Mouse (Mus musculus) embryonic facial prominence, embryonic 11.5 days (tissue): ENCODE results near the gene Tmigd3. TPM values are rescaled to one million over a fixed set of nuclear protein-coding genes. Genes with fewer than 3 reads are reported as not detected.

Experiments used
- ATAC-seq: fragments of 200-750 bp; cut with Nextera tagmentation; replicated peaks from 2 replicates; pipeline ENCODE4 v1.8.0; 2017; ENCODE audit warnings: low read depth; ENCODE audit not compliant: insufficient number of reproducible peaks, low FRiP score, low TSS enrichment
- DNase-seq: peaks from one replicate; pipeline ENCODE4 v3.0.0-alpha.2; 2015; ENCODE audit warnings: low spot score
- H3K27ac ChIP-seq: fragments of 300-500 bp; sonication (generic); replicated peaks from 2 replicates; pipeline ENCODE4 v1.5.1; 2014; ENCODE audit warnings: mild to moderate bottlenecking, low read depth, low read length, control low read depth
- H3K27me3 ChIP-seq: fragments of 300-500 bp; sonication (generic); 2 replicates; pipeline ENCODE4 v1.6.1; 2014; ENCODE audit warnings: mild to moderate bottlenecking, low read length, moderate library complexity, mixed read lengths; ENCODE audit not compliant: control insufficient read depth, insufficient read depth
- H3K36me3 ChIP-seq: fragments of 300-500 bp; sonication (generic); replicated peaks from 2 replicates; pipeline ENCODE4 v1.6.1; 2014; ENCODE audit warnings: low read depth, mild to moderate bottlenecking, low read length, moderate library complexity, mixed read lengths; ENCODE audit not compliant: control insufficient read depth, insufficient read depth
- H3K4me1 ChIP-seq: fragments of 300-500 bp; sonication (generic); 2 replicates; pipeline ENCODE4 v1.6.1; 2014; ENCODE audit warnings: low read length, mixed read lengths; ENCODE audit not compliant: control insufficient read depth, insufficient read depth
- H3K4me2 ChIP-seq: fragments of 300-500 bp; sonication (generic); 2 replicates; pipeline ENCODE4 v1.6.1; 2014; ENCODE audit warnings: low read depth, mild to moderate bottlenecking, control low read depth, low read length, moderate library complexity
- H3K4me3 ChIP-seq: fragments of 300-500 bp; sonication (generic); 2 replicates; pipeline ENCODE4 v1.5.1; 2014; ENCODE audit warnings: low read depth, low read length, control low read depth
- H3K9ac ChIP-seq: fragments of 300-500 bp; sonication (generic); replicated peaks from 2 replicates; pipeline ENCODE4 v1.6.1; 2014; ENCODE audit warnings: mild to moderate bottlenecking, control low read depth, low read length
- H3K9me3 ChIP-seq: fragments of 300-500 bp; sonication (generic); replicated peaks from 2 replicates; pipeline ENCODE4 v1.6.1; 2016; ENCODE audit warnings: mild to moderate bottlenecking, low read length, inconsistent platforms, mixed read lengths; ENCODE audit not compliant: control insufficient read depth
- WGBS: fragments of 180-500 bp; shearing (Covaris S2); extraction: QIAGEN DNeasy Blood & Tissue Kit; methylation state at CpG from one replicate; pipeline ENCODE4 v1.1.7; 2014; 5-methylcytosine and 5-hydroxymethylcytosine counted together
- polyA plus RNA-seq: library from polyadenylated mRNA; unstranded; fragments of >200 nt; fragmentation: Nextera tagmentation; extraction: Ambion mirVana; gene quantifications from 2 replicates; pipeline ENCODE4 v1.2.1, GENCODE M21; 2014

Tmigd3 gene
- polyA plus RNA-seq, 1 experiment from 2014 or later, result not detected

DNA sequence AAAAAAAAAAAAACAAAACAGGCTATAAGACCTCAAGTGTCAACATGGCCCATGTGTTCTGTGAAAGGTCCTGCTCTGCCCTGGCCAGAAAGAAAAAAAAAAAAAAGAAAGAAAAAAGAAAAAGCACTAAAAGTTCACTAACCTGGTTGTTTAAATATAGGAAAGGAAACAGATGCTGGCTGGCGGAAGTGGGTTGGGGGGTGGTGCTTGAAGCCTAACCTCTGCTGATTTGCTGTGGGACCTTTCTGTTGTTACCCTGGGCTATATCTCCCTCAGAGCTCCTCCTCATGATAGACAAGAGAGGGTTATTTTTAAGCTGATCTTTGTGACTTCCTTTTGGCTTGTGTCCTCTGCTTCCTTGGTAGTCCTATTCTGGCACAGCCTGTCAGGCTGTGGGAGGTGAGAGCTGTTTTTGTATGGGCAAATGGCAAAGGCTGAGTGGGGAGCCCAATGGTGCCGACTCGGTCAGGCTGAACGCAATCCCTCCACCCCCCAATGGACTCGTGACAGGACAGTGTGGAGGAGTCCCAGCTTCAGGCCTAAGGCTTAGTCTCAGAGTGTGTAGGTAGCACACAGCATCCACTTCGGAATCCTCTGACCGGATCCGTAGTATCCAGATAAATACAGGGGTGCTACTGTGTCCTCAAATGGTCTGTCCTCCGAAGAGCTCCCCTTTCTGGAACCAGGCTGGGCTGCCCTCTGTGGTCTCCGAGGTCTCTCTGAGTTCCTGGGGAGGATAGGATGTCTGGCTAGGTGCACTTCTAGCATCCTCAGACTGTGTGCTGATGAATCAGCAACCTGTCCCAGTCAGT is 21.3 kb downstream of the Tmigd3 start:
- Histone ChIP-seq H3K27ac (no peak overlapping the region), H3K4me1 (peaks cover 3% of the 10 kb centered on the region; the same call in 1 of the 2 replicates), H3K9me3 (no peaks in the 10 kb centered on the region), H3K4me3 (no peak overlapping the region), H3K27me3 (no peaks in the 10 kb centered on the region), H3K36me3 (no peaks in the 10 kb centered on the region), H3K9ac (no peak overlapping the region), H3K4me2 (no peak overlapping the region)
- WGBS, result 81% methylated on average over 10 of the region's 10 CpGs
- DNase-seq (no peak), ATAC-seq (no peak)

DNA sequence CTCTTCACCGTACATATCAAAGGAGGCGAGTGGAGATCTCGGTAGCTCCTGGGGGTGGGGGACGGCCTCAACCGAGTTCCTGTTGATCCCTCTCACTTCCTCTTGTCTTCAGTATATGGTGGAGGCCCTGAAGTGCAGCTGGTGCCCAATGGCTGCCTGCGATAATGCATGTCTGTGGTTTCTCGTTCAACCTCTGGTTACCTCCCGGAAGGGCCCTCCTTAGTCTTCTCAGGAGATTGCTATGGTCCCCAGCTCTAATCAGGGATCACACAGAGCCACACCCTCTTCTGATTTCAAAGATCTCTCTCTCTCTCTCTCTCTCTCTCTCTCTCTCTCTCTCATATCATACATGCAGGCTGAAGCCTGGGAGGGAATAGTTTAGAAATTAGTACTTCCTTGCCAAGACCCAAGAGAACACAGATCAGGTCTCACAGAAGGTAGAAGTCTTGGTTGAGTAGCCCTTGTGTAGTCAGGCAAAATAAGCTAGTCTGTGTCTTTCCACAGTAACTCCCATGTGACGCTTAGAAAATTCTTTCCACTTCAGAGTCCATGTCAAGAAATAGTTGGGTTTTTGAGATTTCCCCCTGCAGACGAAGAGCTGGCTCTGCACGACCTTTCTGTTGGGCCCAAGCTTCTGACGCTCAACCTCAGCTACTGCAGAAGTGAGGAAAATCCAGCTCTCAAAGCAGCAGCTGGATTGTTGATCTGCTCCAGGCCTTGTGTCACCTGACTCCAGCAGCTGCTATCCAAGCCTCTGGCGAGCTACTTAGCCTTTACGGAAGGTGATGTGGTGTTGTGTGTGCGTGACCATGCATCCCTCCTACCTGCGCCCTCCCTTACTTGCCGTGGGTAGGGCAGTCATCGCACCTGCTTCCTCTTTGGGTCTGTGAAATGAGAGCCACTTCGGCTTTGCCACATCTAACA is 22.1 kb downstream of the Tmigd3 start:
- H3K9ac ChIP-seq, result no peak overlapping the region
- 79% methylated on average over 19 of the region's 19 CpGs for WGBS
- H3K9me3 ChIP-seq, result no peaks in the 10 kb centered on the region
- no peak overlapping the region for H3K4me2 ChIP-seq
- H3K4me3 ChIP-seq, result no peak overlapping the region
- ATAC-seq, result no peak
- no peak overlapping the region for H3K27ac ChIP-seq
- no peaks in the 10 kb centered on the region for H3K27me3 ChIP-seq
- H3K36me3 ChIP-seq, result no peaks in the 10 kb centered on the region
- peaks cover 3% of the 10 kb centered on the region; the same call in 1 of the 2 replicates for H3K4me1 ChIP-seq
- DNase-seq, result no peak

DNA sequence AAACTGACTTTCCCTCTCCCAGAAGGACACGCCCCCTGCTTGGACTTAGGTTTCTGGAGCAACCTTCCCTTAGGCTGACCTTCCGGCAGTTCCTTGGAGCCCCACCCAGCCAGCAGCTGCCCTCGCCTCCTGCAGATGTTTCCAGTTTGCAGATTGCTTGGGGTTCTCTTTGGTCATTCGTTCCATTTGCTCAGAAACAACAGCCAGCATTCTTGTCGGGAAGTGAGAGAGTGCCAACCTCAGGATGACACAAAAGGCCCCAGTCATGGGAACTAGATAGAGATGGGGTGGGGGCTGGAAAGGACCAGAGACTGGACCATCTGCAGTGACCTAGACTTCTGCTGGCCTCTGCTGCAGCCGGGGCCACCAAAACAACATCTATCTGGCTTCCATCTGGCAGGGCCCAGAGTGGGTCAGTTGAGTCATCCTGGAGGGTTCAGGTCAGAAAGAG is 23.3 kb downstream of the Tmigd3 start:
- H3K36me3 ChIP-seq, result no peaks in the 10 kb centered on the region
- H3K9me3 ChIP-seq, result no peaks in the 10 kb centered on the region
- ATAC-seq, result no peak
- H3K27ac ChIP-seq, result no peak overlapping the region
- no peak overlapping the region for H3K4me2 ChIP-seq
- peak; percentile 63 for DNase-seq
- no peaks in the 10 kb centered on the region for H3K27me3 ChIP-seq
- WGBS, result 22% methylated on average over 6 of the region's 6 CpGs
- H3K4me1 ChIP-seq, result peaks cover 3% of the 10 kb centered on the region; the same call in 1 of the 2 replicates
- H3K4me3 ChIP-seq, result no peak overlapping the region
- H3K9ac ChIP-seq, result no peak overlapping the region

DNA sequence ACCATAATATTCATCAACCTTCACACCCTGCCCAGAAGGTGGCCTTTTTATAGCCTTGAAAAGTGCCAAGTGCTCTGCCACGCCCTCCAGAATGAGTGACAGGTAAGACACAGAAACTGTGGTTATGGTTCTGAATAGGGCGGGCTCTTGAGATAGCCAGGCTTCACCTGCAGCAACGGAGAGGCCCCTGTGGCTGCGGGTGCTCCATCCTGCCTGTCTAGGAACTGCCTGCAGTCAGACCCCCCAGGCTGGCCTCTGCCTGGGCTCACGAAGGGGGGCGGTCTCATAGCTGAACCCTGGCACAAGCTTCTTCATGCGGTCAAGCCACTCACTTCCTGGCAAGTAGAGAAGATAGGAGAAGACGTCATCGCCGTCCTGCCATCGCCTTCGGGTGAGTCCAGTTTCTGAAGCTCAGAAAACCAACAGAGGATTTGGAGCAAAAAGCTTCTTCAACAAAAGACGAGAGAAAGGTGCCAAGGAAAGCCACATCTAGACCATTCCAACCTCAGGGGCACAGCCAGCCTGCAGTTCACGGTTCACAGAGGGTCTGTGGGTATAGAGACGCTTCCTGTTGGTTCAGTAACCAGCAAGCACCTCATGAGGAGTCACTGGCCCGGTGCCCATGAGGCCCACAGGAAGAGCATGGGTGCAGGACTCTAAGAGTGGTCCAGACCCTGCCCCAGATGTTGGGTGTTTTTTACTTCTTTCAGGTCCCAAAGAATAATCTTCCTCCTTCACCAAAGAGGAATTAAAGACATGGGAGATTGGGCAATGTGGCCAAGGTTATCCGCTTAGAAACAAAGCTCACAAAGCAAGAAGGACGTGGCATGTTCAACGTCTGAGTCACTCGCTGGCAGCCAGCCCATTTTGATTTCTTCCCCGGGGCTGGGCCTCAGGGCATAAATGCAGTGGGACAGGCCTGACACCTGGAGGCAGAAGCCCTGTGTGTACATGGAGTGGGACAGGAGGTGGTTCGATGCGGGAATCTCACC is 24.2 kb downstream of the Tmigd3 start:
- no peak overlapping the region for H3K9ac ChIP-seq
- no peak for ATAC-seq
- no peak overlapping the region for H3K27ac ChIP-seq
- H3K4me2 ChIP-seq, result no peak overlapping the region
- peaks cover 3% of the 10 kb centered on the region; the same call in 1 of the 2 replicates for H3K4me1 ChIP-seq
- peak; percentile 23 for DNase-seq
- no peak overlapping the region for H3K4me3 ChIP-seq
- H3K36me3 ChIP-seq, result no peaks in the 10 kb centered on the region
- H3K27me3 ChIP-seq, result no peaks in the 10 kb centered on the region
- H3K9me3 ChIP-seq, result no peaks in the 10 kb centered on the region
- WGBS, result 81% methylated on average over 23 of the region's 23 CpGs

DNA sequence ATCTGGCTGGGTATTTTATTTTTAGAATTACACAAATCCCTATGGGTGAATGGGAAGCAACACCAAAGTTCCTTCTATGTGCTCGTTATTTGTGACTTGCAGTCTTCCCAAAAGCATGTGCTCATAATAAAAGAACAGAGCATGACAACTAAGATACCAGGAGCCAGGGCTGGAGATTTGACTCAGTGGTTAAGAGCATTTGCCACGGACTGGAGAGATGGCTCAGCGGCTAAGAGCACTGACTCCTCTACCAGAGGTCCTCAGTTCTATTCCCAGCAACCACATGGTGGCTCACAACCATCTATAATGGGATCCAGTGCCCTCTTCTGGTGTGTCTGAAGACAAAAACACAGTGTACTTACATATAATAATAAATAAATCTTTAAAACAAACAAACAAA is 26.1 kb downstream of the Tmigd3 start:
- no peak for DNase-seq
- Histone ChIP-seq H3K27ac (no peak overlapping the region), H3K27me3 (no peaks in the 10 kb centered on the region), H3K4me1 (peaks cover 3% of the 10 kb centered on the region; the same call in 1 of the 2 replicates), H3K4me2 (no peak overlapping the region), H3K9ac (no peak overlapping the region), H3K9me3 (no peaks in the 10 kb centered on the region), H3K36me3 (no peaks in the 10 kb centered on the region), H3K4me3 (no peak overlapping the region)
- ATAC-seq, result no peak
- WGBS, result 84% methylated on average over 3 of the region's 3 CpGs

DNA sequence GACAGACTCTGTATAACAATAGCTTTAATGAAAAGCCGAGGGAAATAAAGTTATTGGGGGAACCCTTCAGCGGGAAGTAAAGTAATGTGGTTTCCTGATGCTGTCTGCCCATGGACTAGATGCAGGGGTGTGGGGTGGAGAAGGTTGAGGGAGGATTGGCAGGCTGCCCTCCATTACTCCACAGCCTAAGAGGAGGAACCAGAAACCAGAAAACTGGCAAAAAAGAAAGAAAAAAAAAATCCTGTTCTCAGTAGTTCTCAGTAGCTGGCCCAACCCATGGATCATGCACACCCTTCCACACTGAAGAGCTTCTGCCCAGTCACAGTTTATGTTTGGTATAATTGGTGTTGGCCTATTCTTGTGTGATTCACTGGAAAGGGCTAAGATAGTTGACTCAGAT is 27.6 kb downstream of the Tmigd3 start:
- peaks cover 3% of the 10 kb centered on the region; the same call in 1 of the 2 replicates for H3K4me1 ChIP-seq
- H3K27me3 ChIP-seq, result no peaks in the 10 kb centered on the region
- no peaks in the 10 kb centered on the region for H3K36me3 ChIP-seq
- WGBS, result 82% methylated on average over 2 of the region's 2 CpGs
- no peak overlapping the region for H3K4me2 ChIP-seq
- no peak overlapping the region for H3K4me3 ChIP-seq
- no peak overlapping the region for H3K27ac ChIP-seq
- no peaks in the 10 kb centered on the region for H3K9me3 ChIP-seq
- ATAC-seq (no peak), DNase-seq (no peak)
- no peak overlapping the region for H3K9ac ChIP-seq

DNA sequence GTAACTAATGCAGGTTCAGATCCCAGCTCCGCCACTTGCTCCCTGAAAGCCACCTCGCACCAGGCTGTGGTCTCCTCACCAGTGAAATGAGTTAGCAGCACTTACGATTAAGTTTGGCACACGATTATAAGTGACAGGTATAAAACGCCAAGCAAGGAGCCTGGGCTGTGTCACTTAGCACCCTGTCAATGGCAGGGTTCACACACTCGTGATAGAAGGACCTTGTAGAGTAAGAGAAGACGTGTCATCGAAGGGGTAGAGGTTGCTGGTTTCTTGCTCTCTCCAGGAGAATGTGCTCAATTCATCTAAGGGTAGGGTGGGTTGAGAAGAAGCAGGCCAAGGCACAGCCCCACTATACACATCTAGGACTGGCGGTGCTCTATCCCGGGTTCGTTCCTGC is 28.2 kb downstream of the Tmigd3 start:
- Histone ChIP-seq H3K36me3 (no peaks in the 10 kb centered on the region), H3K9me3 (no peaks in the 10 kb centered on the region), H3K4me1 (peaks cover 3% of the 10 kb centered on the region; the same call in 1 of the 2 replicates), H3K27ac (no peak overlapping the region), H3K4me2 (no peak overlapping the region), H3K9ac (no peak overlapping the region; the same call in 1 of the 2 replicates), H3K4me3 (no peak overlapping the region), H3K27me3 (no peaks in the 10 kb centered on the region)
- 90% methylated on average over 11 of the region's 11 CpGs for WGBS
- ATAC-seq (no peak; the same call in 1 of the 2 replicates), DNase-seq (no peak)
